Mouse (Mus musculus) midbrain, embryonic 10.5 days (tissue): ENCODE results near the gene Flot2. TPM values are rescaled to one million over a fixed set of nuclear protein-coding genes. Genes with fewer than 3 reads are reported as not detected.

Source experiments
- DNase-seq: peaks from one replicate; pipeline ENCODE4 v3.0.0-alpha.2; 2017; ENCODE audit warnings: low spot score
- H3K27ac ChIP-seq: fragments of 300-500 bp; sonication (generic); replicated peaks from 2 replicates; pipeline ENCODE4 v1.5.1; 2016; ENCODE audit warnings: mild to moderate bottlenecking
- H3K27me3 ChIP-seq: fragments of 300-500 bp; sonication (generic); 2 replicates; pipeline ENCODE4 v1.6.1; 2016; ENCODE audit warnings: low read depth, mild to moderate bottlenecking; ENCODE audit not compliant: poor library complexity, severe bottlenecking
- H3K36me3 ChIP-seq: fragments of 300-500 bp; sonication (generic); 2 replicates; pipeline ENCODE4 v1.6.1; 2016; ENCODE audit warnings: mild to moderate bottlenecking, moderate library complexity
- H3K4me1 ChIP-seq: fragments of 300-500 bp; sonication (generic); 2 replicates; pipeline ENCODE4 v1.6.1; 2016
- H3K4me3 ChIP-seq: fragments of 300-500 bp; sonication (generic); 2 replicates; pipeline ENCODE4 v1.5.1; 2016; ENCODE audit warnings: mild to moderate bottlenecking, moderate library complexity
- H3K9me3 ChIP-seq: fragments of 300-500 bp; sonication (generic); replicated peaks from 2 replicates; pipeline ENCODE4 v1.6.1; 2016; ENCODE audit warnings: mild to moderate bottlenecking
- WGBS: fragments of 180-500 bp; shearing (Covaris S2); methylation state at CpG from one replicate; pipeline ENCODE4 v1.1.7; 2016; 5-methylcytosine and 5-hydroxymethylcytosine counted together
- polyA plus RNA-seq: library from polyadenylated mRNA; unstranded; fragments of >200 nt; fragmentation: Nextera tagmentation; extraction: Ambion mirVana; gene quantifications from 2 replicates; pipeline ENCODE4 v1.2.1, GENCODE M21; 2016

Flot2 gene
- polyA plus RNA-seq, 1 experiment from 2014 or later: 75.7 TPM

DNA sequence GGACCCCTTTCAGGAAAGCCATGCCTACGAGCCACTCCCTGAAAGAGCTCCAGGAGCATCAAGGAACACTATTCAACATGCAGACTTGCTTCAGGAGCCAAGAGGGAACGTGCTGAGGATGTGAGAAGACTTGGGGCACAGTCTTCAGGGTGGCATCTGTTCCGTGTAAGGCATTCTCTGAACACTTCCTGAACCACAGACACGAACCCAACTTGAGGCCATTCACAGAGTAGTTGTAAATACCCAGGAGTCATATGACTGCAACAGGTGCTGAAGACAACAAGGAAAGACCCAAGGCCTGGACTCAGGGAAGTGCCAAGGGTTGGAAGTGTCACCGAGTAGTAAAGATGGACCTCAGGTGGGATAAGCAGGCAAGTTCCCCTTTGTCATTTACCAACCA, 29.8 kb downstream of the Flot2 start:
- no peak for DNase-seq
- WGBS: 81% methylated on average over 5 of the region's 5 CpGs
- H3K9me3 ChIP-seq: no peaks in the 10 kb centered on the region

GRCm38 (mm10) chr11:78069130-78069529, 31.4 kb downstream of the Flot2 start:
- H3K9me3 ChIP-seq: no peaks in the 10 kb centered on the region
- no peak overlapping the region for H3K4me3 ChIP-seq
- H3K4me1 ChIP-seq: no peaks in the 10 kb centered on the region
- 92% methylated on average over 5 of the region's 5 CpGs for WGBS
- H3K27ac ChIP-seq: no peak overlapping the region
- no peaks in the 10 kb centered on the region for H3K27me3 ChIP-seq
- peaks cover 32% of the 10 kb centered on the region for H3K36me3 ChIP-seq
- DNase-seq: no peak

More for the DNA sequence above, 29.8 kb downstream of the Flot2 start:
- no peak overlapping the region for H3K27ac ChIP-seq
- no peak overlapping the region for H3K4me3 ChIP-seq
- no peaks in the 10 kb centered on the region for H3K4me1 ChIP-seq
- no peaks in the 10 kb centered on the region for H3K27me3 ChIP-seq
- peaks cover 16% of the 10 kb centered on the region for H3K36me3 ChIP-seq

DNA sequence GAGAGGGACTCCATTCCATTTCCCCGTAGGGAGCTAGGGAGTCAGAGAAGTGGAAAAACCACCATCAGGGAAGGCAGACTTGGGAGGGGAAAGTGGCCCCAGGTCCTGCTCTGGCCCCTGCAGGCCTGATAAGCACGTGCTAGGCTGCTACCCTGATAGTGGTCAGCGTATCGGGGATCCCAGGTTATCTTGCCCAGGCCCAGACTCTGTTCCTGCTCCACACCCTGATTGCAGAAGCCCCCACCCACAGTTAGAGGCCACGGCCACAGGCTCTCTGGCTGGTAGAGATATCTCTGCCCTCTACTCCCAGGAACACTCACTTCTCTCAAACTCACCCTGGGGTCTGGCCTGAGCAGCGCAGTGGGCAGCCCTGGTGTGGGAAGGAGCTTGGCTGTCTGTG, 31.9 kb downstream of the Flot2 start:
- WGBS: 81% methylated on average over 6 of the region's 6 CpGs
- no peaks in the 10 kb centered on the region for H3K4me1 ChIP-seq
- H3K4me3 ChIP-seq: no peak overlapping the region
- peaks cover 37% of the 10 kb centered on the region for H3K36me3 ChIP-seq
- H3K27ac ChIP-seq: no peak overlapping the region
- no peak for DNase-seq
- H3K9me3 ChIP-seq: no peaks in the 10 kb centered on the region
- H3K27me3 ChIP-seq: no peaks in the 10 kb centered on the region

DNA sequence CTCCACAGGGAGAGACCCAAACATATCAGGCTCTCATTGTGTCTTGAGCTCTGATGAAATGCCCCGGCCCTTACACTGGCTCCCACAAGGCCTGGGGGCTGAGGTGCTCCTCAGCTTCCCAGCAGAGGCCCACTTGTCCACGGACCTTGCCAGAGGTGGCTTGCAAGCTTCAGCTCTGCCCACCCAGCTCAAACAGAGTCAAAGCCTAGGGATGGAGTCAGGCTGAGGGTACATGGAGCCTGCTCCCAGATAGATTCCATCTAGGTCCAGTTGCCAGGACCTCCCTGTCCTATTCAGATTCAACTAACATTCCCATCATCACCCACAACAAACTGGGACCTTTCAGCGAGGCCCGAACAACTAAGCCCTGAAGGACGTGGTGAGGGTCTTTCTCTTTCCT, 34.2 kb downstream of the Flot2 start:
- Histone ChIP-seq H3K4me3 (0 out of 2 replicates have a peak overlapping the region, but pooled peaks have one; percentile 2), H3K27ac (no peak overlapping the region), H3K36me3 (peaks cover 60% of the 10 kb centered on the region), H3K27me3 (no peaks in the 10 kb centered on the region), H3K9me3 (no peaks in the 10 kb centered on the region), H3K4me1 (no peaks in the 10 kb centered on the region)
- no peak for DNase-seq
- 79% methylated on average over 5 of the region's 5 CpGs for WGBS

GRCm38 (mm10) chr11:78072425-78073130, 34.8 kb downstream of the Flot2 start:
- DNase-seq: no peak
- 30% methylated on average over 6 of the region's 6 CpGs for WGBS
- Histone ChIP-seq H3K9me3 (no peaks in the 10 kb centered on the region), H3K27ac (peak overlapping the region; percentile 24; the same call in 1 of the 2 replicates), H3K4me3 (peak overlapping the region; percentile 27), H3K4me1 (no peaks in the 10 kb centered on the region), H3K27me3 (no peaks in the 10 kb centered on the region), H3K36me3 (peaks cover 66% of the 10 kb centered on the region)

DNA sequence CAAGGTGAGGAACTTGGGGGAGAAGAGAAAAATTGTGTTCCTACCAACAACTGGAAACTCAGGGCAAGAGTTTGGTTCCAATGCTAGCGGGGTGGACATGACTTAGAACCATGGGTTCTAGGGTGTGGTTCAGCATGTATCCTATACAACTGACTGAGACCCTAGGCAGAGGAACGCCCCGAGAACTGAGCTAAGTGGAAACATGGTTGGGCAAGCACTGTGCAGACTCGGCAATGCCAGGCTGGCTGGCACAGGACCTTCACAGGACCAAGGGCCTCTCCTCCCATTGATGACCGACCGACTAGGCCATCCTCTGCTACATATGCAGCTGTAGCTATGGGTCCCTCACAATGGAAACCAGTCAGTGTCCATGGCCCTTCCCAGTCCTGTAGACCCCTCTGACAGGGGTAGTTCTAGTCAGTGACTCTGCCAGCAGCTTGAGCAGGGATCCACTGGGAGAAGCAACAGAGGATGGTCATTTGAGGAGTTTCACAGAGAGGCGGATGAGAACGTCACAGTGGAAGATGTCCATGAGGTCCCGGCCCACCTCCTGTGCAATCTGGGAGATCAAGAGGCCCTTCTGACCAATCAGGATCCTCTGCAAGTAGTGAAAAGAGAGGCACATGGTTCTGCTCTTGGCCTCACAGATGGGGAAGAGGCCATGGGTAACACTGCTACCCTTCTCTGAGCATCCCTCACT, 36.0 kb downstream of the Flot2 start:
- Histone ChIP-seq H3K27ac (no peak overlapping the region), H3K27me3 (no peaks in the 10 kb centered on the region), H3K4me1 (no peaks in the 10 kb centered on the region), H3K9me3 (no peaks in the 10 kb centered on the region), H3K36me3 (peaks cover 74% of the 10 kb centered on the region), H3K4me3 (no peak overlapping the region)
- DNase-seq: no peak
- 93% methylated on average over 9 of the region's 9 CpGs for whole genome bisulfite sequencing

DNA sequence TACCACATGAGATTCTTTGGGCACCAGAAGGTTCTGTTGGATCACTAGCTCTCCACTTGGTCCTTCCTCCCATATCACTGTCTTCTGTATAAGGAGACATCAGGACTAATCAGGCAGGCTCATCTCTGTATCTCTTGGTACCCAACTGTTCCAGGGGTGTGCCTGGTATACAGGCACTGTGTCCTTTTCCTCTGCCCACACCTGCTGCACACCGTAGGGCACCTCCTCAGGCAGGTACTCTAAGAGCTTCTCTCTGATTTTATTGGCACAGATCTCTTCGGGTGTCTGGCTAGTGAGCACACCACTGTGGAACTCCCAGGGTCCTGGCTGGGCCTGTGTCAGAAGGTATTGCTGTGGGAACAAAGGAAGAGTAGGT, 36.5 kb downstream of the Flot2 start:
- Histone ChIP-seq H3K4me1 (peaks cover 5% of the 10 kb centered on the region), H3K4me3 (no peak overlapping the region), H3K9me3 (no peaks in the 10 kb centered on the region), H3K36me3 (peaks cover 74% of the 10 kb centered on the region), H3K27ac (no peak overlapping the region), H3K27me3 (no peaks in the 10 kb centered on the region)
- DNase-seq: no peak
- WGBS: 90% methylated on average over 2 of the region's 2 CpGs

GRCm38 (mm10) chr11:78074666-78075065, 36.9 kb downstream of the Flot2 start:
- 84% methylated on average over 4 of the region's 4 CpGs for WGBS
- Histone ChIP-seq H3K4me1 (peaks cover 9% of the 10 kb centered on the region), H3K36me3 (peaks cover 74% of the 10 kb centered on the region), H3K27ac (no peak overlapping the region), H3K9me3 (no peaks in the 10 kb centered on the region), H3K4me3 (no peak overlapping the region), H3K27me3 (no peaks in the 10 kb centered on the region)
- DNase-seq: no peak

GRCm38 (mm10) chr11:78079961-78080921, 42.5 kb downstream of the Flot2 start, which contains the start of gene Eral1:
Gene Eral1 (minus strand): TSS chr11:78080383.
- Histone ChIP-seq H3K36me3 (peaks cover 31% of the 10 kb centered on the region), H3K4me3 (peak within 1 kb of the TSS; percentile 84), H3K27me3 (no peaks in the 10 kb centered on the region), H3K4me1 (peaks cover 17% of the 10 kb centered on the region), H3K27ac (peak within 1 kb of the TSS; percentile 87), H3K9me3 (no peaks in the 10 kb centered on the region)
- DNase-seq: peak; percentile 85
- WGBS: 1% methylated on average over 42 of the region's 42 CpGs

DNA sequence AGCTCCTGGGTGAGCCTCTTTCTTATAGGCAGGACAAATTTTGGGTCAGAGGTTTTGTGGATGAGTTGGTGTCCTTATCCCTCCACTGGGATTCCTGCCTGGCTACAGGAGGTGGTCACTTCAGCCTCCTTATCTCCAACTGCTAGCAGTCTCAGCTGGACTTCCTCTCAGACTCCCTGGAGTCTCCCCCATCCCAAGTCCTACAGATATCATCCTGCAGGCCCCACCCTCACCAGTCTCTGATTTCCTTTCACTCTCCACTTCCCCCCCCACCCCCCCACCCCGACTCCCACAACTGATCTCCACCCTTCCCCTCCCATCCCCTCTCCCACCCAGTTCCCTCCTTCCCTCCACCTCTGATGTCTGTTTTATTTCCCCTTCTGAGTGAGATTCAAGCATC, 45.9 kb downstream of the Flot2 start:
- no peak overlapping the region for H3K4me3 ChIP-seq
- no peaks in the 10 kb centered on the region for H3K27me3 ChIP-seq
- WGBS: 63% methylated on average over 1 of the region's 1 CpGs
- H3K9me3 ChIP-seq: no peaks in the 10 kb centered on the region
- no peak overlapping the region for H3K27ac ChIP-seq
- no peak for DNase-seq
- no peaks in the 10 kb centered on the region for H3K36me3 ChIP-seq
- peaks cover 17% of the 10 kb centered on the region for H3K4me1 ChIP-seq

DNA sequence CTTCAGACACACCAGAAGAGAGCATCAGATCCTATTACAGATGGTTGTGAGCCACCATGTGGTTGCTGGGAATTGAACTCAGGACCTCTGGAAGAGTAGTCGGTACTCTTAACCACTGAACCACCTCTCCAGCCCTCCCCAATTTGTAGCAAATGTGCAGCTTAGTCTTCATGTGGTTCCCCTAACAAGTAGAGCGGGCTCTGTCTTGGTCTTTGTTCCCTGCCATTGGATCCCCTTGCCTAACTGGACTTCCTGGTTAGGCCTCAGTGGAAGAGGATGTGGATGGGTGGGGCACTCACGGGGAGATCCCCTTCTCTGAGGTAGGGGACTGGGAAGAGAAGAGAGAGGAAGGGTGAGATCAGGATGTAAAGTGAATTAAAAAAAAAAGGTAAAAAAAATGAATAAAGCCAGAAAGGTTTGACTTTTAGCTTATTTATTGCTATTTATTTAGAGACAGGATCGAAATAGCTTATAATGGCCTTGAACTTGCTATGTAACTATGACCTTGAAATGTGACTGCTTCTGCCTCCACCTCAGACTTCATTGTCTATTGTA, 49.3 kb downstream of the Flot2 start:
- DNase-seq: no peak
- Histone ChIP-seq H3K9me3 (no peaks in the 10 kb centered on the region), H3K4me1 (no peaks in the 10 kb centered on the region), H3K4me3 (no peak overlapping the region), H3K27ac (no peak overlapping the region), H3K36me3 (no peaks in the 10 kb centered on the region), H3K27me3 (no peaks in the 10 kb centered on the region)
- WGBS: 81% methylated on average over 4 of the region's 4 CpGs

DNA sequence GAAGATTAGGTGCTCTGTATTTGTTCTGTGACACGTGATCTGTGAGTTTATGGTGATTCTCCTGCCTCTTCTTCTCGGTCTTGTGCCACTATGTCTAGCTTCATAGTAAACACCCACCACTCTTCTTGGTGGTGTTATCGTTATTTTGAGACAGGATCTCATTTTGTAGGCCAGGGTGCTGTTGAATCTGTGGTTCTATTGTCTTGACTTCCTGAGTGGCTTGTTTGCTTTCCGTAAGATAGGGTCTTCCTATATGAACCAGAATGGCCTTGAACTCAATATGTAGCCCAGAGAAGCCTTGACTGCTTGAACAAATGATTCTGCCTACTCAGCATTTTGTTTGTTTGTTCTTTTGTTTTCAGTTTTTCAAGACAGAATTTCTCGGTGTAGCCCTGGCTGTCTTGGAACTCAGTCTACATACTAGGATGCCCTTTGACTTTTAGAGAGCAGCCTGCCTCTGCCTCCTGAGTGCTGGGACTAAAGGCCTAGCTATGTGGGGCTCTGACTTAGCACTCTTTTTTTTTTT, 50.1 kb downstream of the Flot2 start:
- H3K36me3 ChIP-seq: no peaks in the 10 kb centered on the region
- no peaks in the 10 kb centered on the region for H3K9me3 ChIP-seq
- WGBS: 88% methylated on average over 5 of the region's 5 CpGs
- no peaks in the 10 kb centered on the region for H3K4me1 ChIP-seq
- no peak for DNase-seq
- no peaks in the 10 kb centered on the region for H3K27me3 ChIP-seq
- no peak overlapping the region for H3K27ac ChIP-seq
- H3K4me3 ChIP-seq: no peak overlapping the region
